Mouse (Mus musculus) limb, embryonic 13.5 days (tissue): ENCODE measurements at regions not wholly inside any gene's neighbourhood (a gene's known extent, or its start where the extent isn't known, plus 50 kb on each side); places are given as distances from the start of the nearest gene placed in this dataset.

Source experiments
- ATAC-seq: fragments of 200-750 bp; cut with Nextera tagmentation; 2 replicates; pipeline ENCODE4 v1.8.0; 2017; ENCODE audit warnings: low read depth, moderate number of reproducible peaks, moderate TSS enrichment; ENCODE audit not compliant: low FRiP score
- H3K27ac ChIP-seq: fragments of 300-500 bp; sonication (generic); 2 replicates; pipeline ENCODE4 v1.5.1; 2015; ENCODE audit warnings: inconsistent platforms, mild to moderate bottlenecking, moderate library complexity
- H3K27me3 ChIP-seq: fragments of 300-500 bp; sonication (generic); 2 replicates; pipeline ENCODE4 v1.6.1; 2015; ENCODE audit warnings: mild to moderate bottlenecking, inconsistent platforms
- H3K36me3 ChIP-seq: fragments of 300-500 bp; sonication (generic); 2 replicates; pipeline ENCODE4 v1.6.1; 2015; ENCODE audit warnings: inconsistent platforms, mild to moderate bottlenecking, moderate library complexity
- H3K4me1 ChIP-seq: fragments of 300-500 bp; sonication (generic); 2 replicates; pipeline ENCODE4 v1.6.1; 2015; ENCODE audit warnings: inconsistent platforms
- H3K4me2 ChIP-seq: fragments of 300-500 bp; sonication (generic); replicated peaks from 2 replicates; pipeline ENCODE4 v1.6.1; 2015; ENCODE audit warnings: inconsistent platforms, mild to moderate bottlenecking, moderate library complexity
- H3K4me3 ChIP-seq: fragments of 300-500 bp; sonication (generic); 2 replicates; pipeline ENCODE4 v1.5.1; 2015; ENCODE audit warnings: moderate library complexity, mild to moderate bottlenecking, inconsistent platforms
- H3K9ac ChIP-seq: fragments of 300-500 bp; sonication (generic); 2 replicates; pipeline ENCODE4 v1.6.1; 2015; ENCODE audit warnings: mild to moderate bottlenecking, inconsistent platforms
- H3K9me3 ChIP-seq: fragments of 300-500 bp; sonication (generic); 2 replicates; pipeline ENCODE4 v1.6.1; 2016; ENCODE audit warnings: inconsistent platforms
- WGBS: fragments of 180-500 bp; shearing (Covaris S2); methylation state at CpG from one replicate; pipeline ENCODE4 v1.1.7; 2015; 5-methylcytosine and 5-hydroxymethylcytosine counted together

GRCm38 (mm10) chr2:51868878-51869510, 66.0 kb downstream of the Rbm43 start:
- WGBS = 11% methylated on average over 4 of the region's 4 CpGs
- Histone ChIP-seq H3K9ac (no peak overlapping the region), H3K4me3 (no peak overlapping the region), H3K4me1 (peaks cover 10% of the 10 kb centered on the region; the same call in 1 of the 2 replicates), H3K9me3 (no peaks in the 10 kb centered on the region), H3K27me3 (peaks cover 4% of the 10 kb centered on the region; the same call in 1 of the 2 replicates), H3K4me2 (no peak overlapping the region), H3K27ac (no peak overlapping the region), H3K36me3 (no peaks in the 10 kb centered on the region)
- no peak; the same call in 1 of the 2 replicates for ATAC-seq

- H3K4me2 ChIP-seq = no peak overlapping the region
- no peak for ATAC-seq
- no peaks in the 10 kb centered on the region for H3K36me3 ChIP-seq
- H3K27me3 ChIP-seq = peaks cover 4% of the 10 kb centered on the region; the same call in 1 of the 2 replicates
- H3K9me3 ChIP-seq = no peaks in the 10 kb centered on the region
- H3K9ac ChIP-seq = no peak overlapping the region
- H3K4me3 ChIP-seq = no peak overlapping the region
- WGBS = 72% methylated on average over 14 of the region's 14 CpGs
- peaks cover 5% of the 10 kb centered on the region; the same call in 1 of the 2 replicates for H3K4me1 ChIP-seq
- H3K27ac ChIP-seq = no peak overlapping the region
Measured at GRCm38 (mm10) chr2:51871571-51871970, 63.4 kb downstream of the Rbm43 start.
